Mouse (Mus musculus) hindbrain, embryonic 11.5 days (tissue): ENCODE results near the gene Rela. TPM values are rescaled to one million over a fixed set of nuclear protein-coding genes. Genes with fewer than 3 reads are reported as not detected.
A peak's percentile ranks its signal among the peaks of the same experiment; 100 is the strongest.

Experiments
- ATAC-seq: fragments of 200-750 bp; cut with Nextera tagmentation; 2 replicates; pipeline ENCODE4 v1.8.0; 2017; ENCODE audit warnings: mild to moderate bottlenecking, moderate TSS enrichment, moderate library complexity; ENCODE audit not compliant: low FRiP score
- DNase-seq: peaks from one replicate; pipeline ENCODE4 v3.0.0-alpha.2; 2015; ENCODE audit warnings: low spot score
- H3K27ac ChIP-seq: fragments of 300-500 bp; sonication (generic); 2 replicates; pipeline ENCODE4 v1.5.1; 2014; ENCODE audit warnings: mild to moderate bottlenecking, low read depth, low read length
- H3K27me3 ChIP-seq: fragments of 300-500 bp; sonication (generic); 2 replicates; pipeline ENCODE4 v1.6.1; 2014; ENCODE audit warnings: mild to moderate bottlenecking, low read length, moderate library complexity, mixed read lengths; ENCODE audit not compliant: control insufficient read depth, insufficient read depth
- H3K36me3 ChIP-seq: fragments of 300-500 bp; sonication (generic); 2 replicates; pipeline ENCODE4 v1.6.1; 2014; ENCODE audit warnings: mild to moderate bottlenecking, low read length, moderate library complexity, mixed read lengths; ENCODE audit not compliant: control insufficient read depth, insufficient read depth
- H3K4me1 ChIP-seq: fragments of 300-500 bp; sonication (generic); replicated peaks from 2 replicates; pipeline ENCODE4 v1.6.1; 2014; ENCODE audit warnings: low read length, mixed read lengths; ENCODE audit not compliant: control insufficient read depth, insufficient read depth
- H3K4me2 ChIP-seq: fragments of 300-500 bp; sonication (generic); replicated peaks from 2 replicates; pipeline ENCODE4 v1.6.1; 2014; ENCODE audit warnings: mild to moderate bottlenecking, low read depth, low read length
- H3K4me3 ChIP-seq: fragments of 300-500 bp; sonication (generic); 2 replicates; pipeline ENCODE4 v1.5.1; 2014; ENCODE audit warnings: low read depth, low read length
- H3K9ac ChIP-seq: fragments of 300-500 bp; sonication (generic); 2 replicates; pipeline ENCODE4 v1.6.1; 2014; ENCODE audit warnings: low read depth, low read length
- H3K9me3 ChIP-seq: fragments of 300-500 bp; sonication (generic); 2 replicates; pipeline ENCODE4 v1.6.1; 2016; ENCODE audit warnings: low read length; ENCODE audit not compliant: control insufficient read depth
- WGBS: fragments of 180-500 bp; shearing (Covaris S2); extraction: QIAGEN DNeasy Blood & Tissue Kit; methylation state at CpG from one replicate; pipeline ENCODE4 v1.1.7; 2014; 5-methylcytosine and 5-hydroxymethylcytosine counted together
- polyA plus RNA-seq: library from polyadenylated mRNA; unstranded; fragments of >200 nt; fragmentation: Nextera tagmentation; extraction: Ambion mirVana; gene quantifications from 2 replicates; pipeline ENCODE4 v1.2.1, GENCODE M21; 2014

Rela gene
- polyA plus RNA-seq, 1 experiment from 2014 or later, result 27.2 TPM

DNA sequence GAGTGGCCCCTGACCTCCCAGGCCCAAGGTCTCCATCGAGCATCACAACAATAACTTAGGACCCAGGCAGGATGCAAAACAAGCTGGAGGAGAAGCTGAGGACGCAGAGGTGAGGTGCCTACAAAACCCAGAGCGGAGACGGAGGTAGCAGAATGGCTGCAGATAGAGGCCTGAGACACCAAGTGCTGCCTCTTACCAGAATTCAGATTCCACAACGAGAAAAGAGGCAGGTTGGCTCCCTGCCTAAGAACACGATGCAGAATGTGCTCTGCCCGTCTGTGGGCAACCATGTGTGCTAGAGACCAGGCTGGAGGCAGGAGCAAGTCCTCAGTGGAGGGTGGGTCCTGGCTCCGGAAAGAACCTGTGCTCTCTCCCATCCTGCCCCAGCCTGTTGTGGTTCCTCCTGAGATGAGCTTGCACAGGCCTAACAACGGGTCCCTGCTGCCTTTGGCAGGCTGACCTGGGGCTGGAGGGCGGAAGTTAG is 55.7 kb downstream of the Rela start:
- DNase-seq (no peak), ATAC-seq (no peak)
- Histone ChIP-seq H3K27ac (peak overlapping the region; percentile 19; the same call in 1 of the 2 replicates), H3K9ac (no peak overlapping the region), H3K4me2 (peak overlapping the region; percentile 96; the same call in 1 of the 2 replicates), H3K9me3 (no peaks in the 10 kb centered on the region), H3K36me3 (peaks cover 3% of the 10 kb centered on the region; the same call in 1 of the 2 replicates), H3K4me3 (no peak overlapping the region), H3K4me1 (peaks cover 14% of the 10 kb centered on the region; the same call in 1 of the 2 replicates), H3K27me3 (peaks cover 7% of the 10 kb centered on the region; the same call in 1 of the 2 replicates)
- WGBS, result 83% methylated on average over 10 of the region's 10 CpGs

DNA sequence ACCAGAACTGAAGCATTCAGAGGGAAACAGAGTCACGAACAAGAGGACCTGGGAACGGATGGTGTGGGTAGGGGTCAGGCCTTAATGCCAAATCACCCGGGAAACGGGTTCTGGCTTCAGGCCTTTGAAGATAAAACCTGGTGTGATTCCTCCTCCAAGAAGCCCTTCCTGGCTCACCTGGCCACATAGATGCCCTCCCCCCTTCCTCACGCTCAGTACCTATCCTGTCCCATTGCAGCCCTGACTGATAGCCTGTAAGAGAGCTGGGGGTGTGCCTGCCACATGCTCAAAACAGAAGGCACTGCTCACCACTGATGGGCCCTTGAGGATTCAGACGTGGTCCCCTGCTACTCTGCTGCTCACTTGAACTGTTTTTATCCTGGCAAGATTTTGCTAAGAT is 56.5 kb downstream of the Rela start:
- H3K36me3 ChIP-seq, result peaks cover 5% of the 10 kb centered on the region; the same call in 1 of the 2 replicates
- peaks cover 7% of the 10 kb centered on the region; the same call in 1 of the 2 replicates for H3K27me3 ChIP-seq
- DNase-seq (no peak), ATAC-seq (no peak)
- no peaks in the 10 kb centered on the region for H3K9me3 ChIP-seq
- no peak overlapping the region for H3K4me2 ChIP-seq
- WGBS, result 89% methylated on average over 6 of the region's 6 CpGs
- H3K4me1 ChIP-seq, result peaks cover 14% of the 10 kb centered on the region; the same call in 1 of the 2 replicates
- no peak overlapping the region for H3K4me3 ChIP-seq
- H3K9ac ChIP-seq, result no peak overlapping the region
- no peak overlapping the region for H3K27ac ChIP-seq

DNA sequence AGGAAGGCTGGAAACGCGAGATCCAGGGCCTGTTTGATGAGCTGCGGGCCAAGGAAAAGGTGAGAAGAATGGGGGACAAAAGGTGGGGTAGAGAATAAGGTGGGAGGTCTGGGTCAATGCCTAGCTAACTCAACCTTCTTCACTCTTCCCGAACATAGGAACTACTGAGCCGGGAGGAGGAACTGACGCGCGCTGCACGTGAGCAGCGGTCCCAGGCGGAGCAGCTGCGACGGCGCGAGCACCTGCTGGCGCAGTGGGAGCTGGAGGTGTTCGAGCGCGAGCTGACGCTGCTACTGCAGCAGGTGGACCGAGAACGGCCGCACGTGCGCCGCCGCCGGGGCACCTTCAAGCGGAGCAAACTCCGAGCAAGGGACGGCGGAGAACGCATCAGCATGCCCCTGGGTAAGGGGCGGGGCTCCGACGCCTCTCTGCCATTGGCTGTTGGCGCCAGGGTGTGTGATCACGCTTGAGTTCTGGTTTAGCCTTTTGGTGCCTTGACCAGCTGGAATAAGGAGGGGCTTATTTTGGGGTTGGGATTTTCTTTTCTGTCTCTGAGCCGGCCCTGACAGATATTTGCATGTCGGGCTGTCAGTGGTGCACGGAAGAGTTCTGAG is 58.7 kb downstream of the Rela start:
- peaks cover 7% of the 10 kb centered on the region; the same call in 1 of the 2 replicates for H3K27me3 ChIP-seq
- DNase-seq (peak; percentile 69), ATAC-seq (peak; percentile 49; the same call in 1 of the 2 replicates)
- peaks cover 8% of the 10 kb centered on the region; the same call in 1 of the 2 replicates for H3K36me3 ChIP-seq
- peak overlapping the region; percentile 26 for H3K4me3 ChIP-seq
- H3K27ac ChIP-seq, result no peak overlapping the region
- H3K4me1 ChIP-seq, result peaks cover 11% of the 10 kb centered on the region; the same call in 1 of the 2 replicates
- H3K4me2 ChIP-seq, result peak overlapping the region; percentile 46
- H3K9me3 ChIP-seq, result no peaks in the 10 kb centered on the region
- peak overlapping the region; percentile 28; the same call in 1 of the 2 replicates for H3K9ac ChIP-seq
- WGBS, result 14% methylated on average over 41 of the region's 41 CpGs

Other genes with a start within 250 kb of the Rela start
- 75.2 and 79.2 TPM in 2 replicates for gene Sart1, start 248.8 kb upstream of the Rela start, polyA plus RNA-seq
- 0.53 and 0.54 TPM in 2 replicates for gene Tsga10ip, start 235.0 kb upstream of the Rela start, polyA plus RNA-seq
- 182 and 211 TPM in 2 replicates for gene Drap1, start 212.5 kb upstream of the Rela start, polyA plus RNA-seq
- 33.4 and 35.2 TPM in 2 replicates for gene AI837181, start 212.3 kb upstream of the Rela start, polyA plus RNA-seq
- 0.13 TPM in 1 of 2 replicates, not detected in the other for gene Fosl1, start 189.9 kb upstream of the Rela start, polyA plus RNA-seq
- 6.6 and 6.9 TPM in 2 replicates for gene Ccdc85b, start 179.6 kb upstream of the Rela start, polyA plus RNA-seq
- 103 and 119 TPM in 2 replicates for gene Fibp, start 176.9 kb upstream of the Rela start, polyA plus RNA-seq
- gene Ctsw, start 169.0 kb upstream of the Rela start, polyA plus RNA-seq, result 3.0 and 4.7 TPM in 2 replicates
- 51.2 and 55.7 TPM in 2 replicates for gene Efemp2, start 163.5 kb upstream of the Rela start, polyA plus RNA-seq
- 38.8 and 44.3 TPM in 2 replicates for gene Mus81, start 149.1 kb upstream of the Rela start, polyA plus RNA-seq
- gene Cfl1, start 147.0 kb upstream of the Rela start, polyA plus RNA-seq, result 3,904 and 4,056 TPM in 2 replicates
- gene 1700020D05Rik, start 133.7 kb upstream of the Rela start, polyA plus RNA-seq, result 0.34 TPM in 1 of 2 replicates, not detected in the other
- 21.2 and 22.2 TPM in 2 replicates for gene Snx32, start 126.9 kb upstream of the Rela start, polyA plus RNA-seq
- 0.40 and 0.52 TPM in 2 replicates for gene Ovol1, start 76.8 kb upstream of the Rela start, polyA plus RNA-seq
- gene Ap5b1, start 69.5 kb upstream of the Rela start, polyA plus RNA-seq, result 1.4 and 1.5 TPM in 2 replicates
- gene Rnaseh2c, start 35.6 kb upstream of the Rela start, polyA plus RNA-seq, result 143 and 148 TPM in 2 replicates
- 36.9 and 39.3 TPM in 2 replicates for gene Kat5, start 27.2 kb upstream of the Rela start, polyA plus RNA-seq
- 7.8 and 8.2 TPM in 2 replicates for gene Sipa1, start 26.2 kb downstream of the Rela start, polyA plus RNA-seq
- 13.4 and 14.7 TPM in 2 replicates for gene Map3k11, start 51.3 kb downstream of the Rela start, polyA plus RNA-seq
- gene Pcnx3, start 51.4 kb downstream of the Rela start, polyA plus RNA-seq, result 22.9 and 23.1 TPM in 2 replicates
- gene Kcnk7, start 66.9 kb downstream of the Rela start, polyA plus RNA-seq, result 0.19 TPM in 1 of 2 replicates, not detected in the other
- gene Ehbp1l1, start 88.8 kb downstream of the Rela start, polyA plus RNA-seq, result 4.4 and 6.2 TPM in 2 replicates
- gene Fam89b, start 92.2 kb downstream of the Rela start, polyA plus RNA-seq, result 165 and 174 TPM in 2 replicates
- gene Ltbp3, start 103.4 kb downstream of the Rela start, polyA plus RNA-seq, result 3.5 and 3.8 TPM in 2 replicates
- gene Scyl1, start 133.9 kb downstream of the Rela start, polyA plus RNA-seq, result 47.2 and 55.7 TPM in 2 replicates
- gene Frmd8, start 237.8 kb downstream of the Rela start, polyA plus RNA-seq, result 14.9 and 15.8 TPM in 2 replicates
- gene Slc25a45, start 240.3 kb downstream of the Rela start, polyA plus RNA-seq, result 1.0 and 1.1 TPM in 2 replicates